ENCODE assay signal across 21 mouse cellular contexts in genomic region chr1:153617340-153617830, GRCm38 (mm10). TPM values are rescaled to one million over a fixed set of nuclear protein-coding genes. Genes with fewer than 3 reads are reported as not detected.
DNase-seq lines count a peak whose midpoint lies in the region; ATAC-seq lines count a peak whose summit lies in the region.
"Had no signal": no experiment of that assay in that cellular context is flagged by ENCODE, and none has a peak within 500 bp of the region (broad histone marks: within the 10 kb centered on the region; RNA-seq: fewer than 3 reads in every experiment).

No protein-coding gene starts in this region.

- H3K36me3 ChIP-seq in kidney, embryonic 16.5 days (ENCODE audit: insufficient read depth, low read length) = no peaks in the 10 kb centered on the region
- H3K36me3 ChIP-seq: heart, embryonic 13.5 days; midbrain, embryonic 13.5 days had no signal

- H3K27me3 ChIP-seq in kidney, embryonic 16.5 days (ENCODE audit: insufficient read depth, low read length) = no peaks in the 10 kb centered on the region
- H3K27me3 ChIP-seq: heart, embryonic 13.5 days; midbrain, embryonic 13.5 days had no signal

- H3K27ac ChIP-seq in kidney, embryonic 16.5 days (ENCODE audit: low read length) = no peak overlapping the region
- H3K27ac ChIP-seq: heart, embryonic 13.5 days; midbrain, embryonic 13.5 days; stomach, postnatal 0 days had no signal

- H3K9ac ChIP-seq in kidney, embryonic 16.5 days (replicated peaks; ENCODE audit: low read length) = no peak overlapping the region
- H3K9ac ChIP-seq: heart, embryonic 13.5 days; liver, postnatal 0 days; midbrain, embryonic 13.5 days had no signal

- peak; percentile 7 for DNase-seq in 3T3-L1 (ENCODE audit: low read depth, low spot score)
- DNase-seq in CD4-positive, CD25-positive, alpha-beta regulatory T cell, adult 2 months (ENCODE audit: low read depth, low spot score) = peak; percentile 89
- peak; percentile 68 for DNase-seq in naive thymus-derived CD4-positive, alpha-beta T cell, adult 2 months (ENCODE audit: low read depth)
- DNase-seq in cerebellum, adult 8-10 months = no peak
- DNase-seq in kidney, postnatal 4 days = no peak
- DNase-seq in lung, postnatal 4 days = no peak
- DNase-seq: cerebellum, adult 9-10 months; heart, postnatal 4 days; kidney, adult 8-10 months; layer of hippocampus, postnatal 36 days; liver; liver, postnatal 0 days; right cerebral cortex, adult 18-20 months had no signal

- H3K9me3 ChIP-seq in kidney, embryonic 16.5 days (ENCODE audit: low read length) = no peaks in the 10 kb centered on the region
- H3K9me3 ChIP-seq: heart, embryonic 13.5 days; midbrain, embryonic 13.5 days had no signal

- no peaks in the 10 kb centered on the region for H3K4me1 ChIP-seq in kidney, embryonic 16.5 days (ENCODE audit: insufficient read depth, low read length)
- H3K4me1 ChIP-seq: heart, embryonic 13.5 days; midbrain, embryonic 13.5 days had no signal

- 0 out of 2 replicates have a peak, but pooled peaks have one; percentile 35 for ATAC-seq in granulocyte monocyte progenitor cell, adult 5-6 weeks (replicated peaks; ENCODE audit: poor library complexity, severe bottlenecking)
- no peak for ATAC-seq in kidney, embryonic 16.5 days (ENCODE audit: low FRiP score, low TSS enrichment)
- ATAC-seq: forebrain, embryonic 14.5 days; liver, postnatal 0 days; midbrain, embryonic 13.5 days had no signal

- no peak overlapping the region for H3K4me2 ChIP-seq in kidney, embryonic 16.5 days (replicated peaks; ENCODE audit: low read depth, low read length)
- H3K4me2 ChIP-seq: heart, embryonic 13.5 days; midbrain, embryonic 13.5 days had no signal

- no peak overlapping the region for H3K4me3 ChIP-seq in kidney, embryonic 16.5 days (ENCODE audit: low read length)
- H3K4me3 ChIP-seq: heart, embryonic 13.5 days; midbrain, embryonic 13.5 days; myocyte had no signal

- 91% methylated on average over 9 of the region's 9 CpGs for WGBS in kidney, embryonic 16.5 days

RNA-seq across cellular contexts. Expression of gene Rgs8, which starts 35.4 kb away (rescaled TPM):
- 0.34 and 4.6 TPM in 2 replicates for total RNA-seq in granulocyte monocyte progenitor cell, adult 5-6 weeks (2014; fragmentation: Nextera tagmentation)
- total RNA-seq in granulocyte monocyte progenitor cell, adult 5-6 weeks (2017) = 0.47 and 1.3 TPM in 2 replicates
- polyA plus RNA-seq in kidney, embryonic 16.5 days (2015; fragmentation: Nextera tagmentation; extraction: Ambion mirVana) = 0.16 and 0.31 TPM in 2 replicates
- polyA plus RNA-seq: gonadal fat pad, adult 2 months; liver, postnatal 0 days had no signal

Comparison
In these comparisons a context has a peak if more than half of its experiments do, and no peak if none do; other contexts are left out.
1. DNase-seq: peak in 3T3-L1 (single experiment), CD4-positive, CD25-positive, alpha-beta regulatory T cell, adult 2 months (single experiment) and naive thymus-derived CD4-positive, alpha-beta T cell, adult 2 months (single experiment); none in cerebellum, adult 8-10 months (single experiment), kidney, postnatal 4 days (0 of 2) and lung, postnatal 4 days (0 of 2).